Mouse (Mus musculus) embryonic facial prominence, embryonic 11.5 days (tissue): ENCODE data around the gene Coro2a. TPM values are rescaled to one million over a fixed set of nuclear protein-coding genes. Genes with fewer than 3 reads are reported as not detected.

Source experiments
- ATAC-seq: fragments of 200-750 bp; cut with Nextera tagmentation; replicated peaks from 2 replicates; pipeline ENCODE4 v1.8.0; 2017; ENCODE audit warnings: low read depth; ENCODE audit not compliant: insufficient number of reproducible peaks, low FRiP score, low TSS enrichment
- DNase-seq: peaks from one replicate; pipeline ENCODE4 v3.0.0-alpha.2; 2015; ENCODE audit warnings: low spot score
- H3K27ac ChIP-seq: fragments of 300-500 bp; sonication (generic); replicated peaks from 2 replicates; pipeline ENCODE4 v1.5.1; 2014; ENCODE audit warnings: mild to moderate bottlenecking, low read depth, low read length, control low read depth
- H3K27me3 ChIP-seq: fragments of 300-500 bp; sonication (generic); 2 replicates; pipeline ENCODE4 v1.6.1; 2014; ENCODE audit warnings: mild to moderate bottlenecking, low read length, moderate library complexity, mixed read lengths; ENCODE audit not compliant: control insufficient read depth, insufficient read depth
- H3K36me3 ChIP-seq: fragments of 300-500 bp; sonication (generic); replicated peaks from 2 replicates; pipeline ENCODE4 v1.6.1; 2014; ENCODE audit warnings: low read depth, mild to moderate bottlenecking, low read length, moderate library complexity, mixed read lengths; ENCODE audit not compliant: control insufficient read depth, insufficient read depth
- H3K4me1 ChIP-seq: fragments of 300-500 bp; sonication (generic); 2 replicates; pipeline ENCODE4 v1.6.1; 2014; ENCODE audit warnings: low read length, mixed read lengths; ENCODE audit not compliant: control insufficient read depth, insufficient read depth
- H3K4me2 ChIP-seq: fragments of 300-500 bp; sonication (generic); 2 replicates; pipeline ENCODE4 v1.6.1; 2014; ENCODE audit warnings: low read depth, mild to moderate bottlenecking, control low read depth, low read length, moderate library complexity
- H3K4me3 ChIP-seq: fragments of 300-500 bp; sonication (generic); 2 replicates; pipeline ENCODE4 v1.5.1; 2014; ENCODE audit warnings: low read depth, low read length, control low read depth
- H3K9ac ChIP-seq: fragments of 300-500 bp; sonication (generic); replicated peaks from 2 replicates; pipeline ENCODE4 v1.6.1; 2014; ENCODE audit warnings: mild to moderate bottlenecking, control low read depth, low read length
- H3K9me3 ChIP-seq: fragments of 300-500 bp; sonication (generic); replicated peaks from 2 replicates; pipeline ENCODE4 v1.6.1; 2016; ENCODE audit warnings: mild to moderate bottlenecking, low read length, inconsistent platforms, mixed read lengths; ENCODE audit not compliant: control insufficient read depth
- whole genome bisulfite sequencing: fragments of 180-500 bp; shearing (Covaris S2); extraction: QIAGEN DNeasy Blood & Tissue Kit; methylation state at CpG from one replicate; pipeline ENCODE4 v1.1.7; 2014; 5-methylcytosine and 5-hydroxymethylcytosine counted together
- polyA plus RNA-seq: library from polyadenylated mRNA; unstranded; fragments of >200 nt; fragmentation: Nextera tagmentation; extraction: Ambion mirVana; gene quantifications from 2 replicates; pipeline ENCODE4 v1.2.1, GENCODE M21; 2014

Coro2a gene
- polyA plus RNA-seq, 1 experiment from 2014 or later, result 6.0 TPM

DNA sequence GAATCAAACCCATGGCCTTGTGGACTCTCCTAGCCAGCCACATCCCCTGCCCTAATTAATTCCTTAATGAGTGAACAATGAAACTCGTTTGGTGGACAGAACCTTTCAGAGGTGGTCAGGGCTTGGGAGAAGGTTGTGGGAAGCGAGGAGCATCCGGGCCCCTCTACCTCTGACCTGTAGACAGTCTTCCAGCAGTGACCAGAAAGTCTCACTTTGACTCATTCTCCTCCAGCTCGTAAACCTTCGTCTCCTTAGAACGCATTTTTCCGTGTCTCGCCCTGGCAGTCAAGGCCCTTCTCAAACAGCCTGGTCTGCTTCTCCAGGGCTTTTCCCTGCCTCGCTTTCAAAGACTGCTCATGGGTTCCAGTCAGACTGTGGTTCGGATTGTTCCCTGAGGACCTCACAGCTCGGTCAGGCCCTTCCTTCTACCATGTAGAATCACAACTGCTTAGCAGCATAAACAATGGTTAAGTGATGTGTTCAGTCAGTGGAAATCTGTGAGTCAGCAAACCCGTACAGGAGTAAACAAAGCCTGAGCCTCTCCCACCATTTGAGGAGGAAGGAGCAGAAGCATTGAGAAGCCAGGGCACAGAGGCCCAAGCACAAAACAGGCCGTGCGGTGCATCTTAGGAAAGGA is 41.8 kb downstream of the Coro2a start:
- ATAC-seq (no peak), DNase-seq (no peak)
- no peaks in the 10 kb centered on the region for H3K9me3 ChIP-seq
- H3K27ac ChIP-seq, result no peak overlapping the region
- H3K36me3 ChIP-seq, result no peaks in the 10 kb centered on the region
- H3K4me2 ChIP-seq, result no peak overlapping the region
- H3K9ac ChIP-seq, result no peak overlapping the region
- H3K27me3 ChIP-seq, result no peaks in the 10 kb centered on the region
- H3K4me1 ChIP-seq, result no peaks in the 10 kb centered on the region
- no peak overlapping the region for H3K4me3 ChIP-seq
- 79% methylated on average over 14 of the region's 14 CpGs for WGBS

DNA sequence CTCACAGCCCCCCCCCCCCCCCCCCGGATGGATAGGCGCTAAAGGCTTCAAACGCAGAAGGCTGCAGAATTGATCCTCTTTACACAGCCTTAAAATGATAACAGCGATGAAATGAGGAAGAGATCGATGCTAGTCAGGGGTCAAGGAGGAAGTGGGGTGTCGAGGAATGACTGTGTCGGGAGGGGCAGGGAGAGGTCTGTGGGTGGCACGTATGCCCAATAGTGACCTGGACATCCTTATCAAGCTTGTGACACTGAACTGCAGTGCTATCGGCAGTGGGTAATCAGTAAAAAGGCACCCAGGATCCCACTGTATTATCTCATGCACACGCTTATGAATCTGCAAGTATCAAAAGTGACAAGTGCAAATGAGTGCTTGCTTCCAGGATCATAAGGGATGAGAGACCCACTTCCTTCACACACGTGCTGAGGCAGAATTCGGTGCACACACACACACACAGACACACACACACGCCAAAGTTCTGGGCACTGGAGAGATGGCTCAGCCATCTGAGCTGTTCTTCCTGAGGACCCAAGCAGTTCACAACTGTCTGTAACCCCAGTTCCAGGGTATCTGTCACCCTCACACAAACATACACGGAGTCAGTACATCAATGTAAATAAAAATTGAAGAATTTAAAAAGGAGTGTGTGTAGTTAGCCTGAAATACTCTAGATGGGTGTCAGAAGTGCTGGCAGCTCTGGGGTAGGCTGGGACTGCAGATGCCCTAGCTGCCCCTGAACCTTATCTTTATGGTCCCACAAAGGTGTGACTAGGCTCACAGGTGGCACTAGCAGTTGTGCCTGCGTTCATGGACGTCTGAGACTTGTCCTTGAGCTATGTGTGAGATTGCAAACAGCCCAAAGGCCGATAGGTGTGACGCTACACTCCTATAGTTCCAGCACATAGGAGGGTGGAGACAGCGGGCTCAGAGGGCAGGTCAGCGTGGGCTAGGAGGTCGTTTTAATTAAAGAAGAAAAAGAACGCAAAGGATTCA is 43.0 kb downstream of the Coro2a start:
- no peak for ATAC-seq
- 74% methylated on average over 22 of the region's 22 CpGs for WGBS
- no peaks in the 10 kb centered on the region for H3K27me3 ChIP-seq

DNA sequence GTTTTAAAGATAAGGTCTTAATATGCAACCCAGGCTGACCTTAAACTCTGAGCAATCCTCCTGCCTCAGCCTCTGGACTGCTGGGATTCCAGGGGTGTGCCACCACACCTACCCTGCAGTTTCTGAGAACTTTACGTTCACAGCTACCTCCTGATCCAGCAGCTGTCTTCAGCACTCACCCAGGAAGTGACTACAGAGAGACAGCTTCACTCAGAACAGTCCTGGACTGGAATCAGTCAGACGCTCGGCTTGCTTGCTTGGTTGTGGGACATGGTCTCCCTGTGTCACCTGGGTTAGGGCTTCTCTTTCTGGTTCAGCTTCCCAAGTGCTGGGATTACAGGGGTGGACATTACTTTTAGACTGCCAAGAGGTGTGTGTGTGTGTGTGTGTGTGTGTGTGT is 45.1 kb downstream of the Coro2a start:
- DNase-seq (no peak), ATAC-seq (no peak)
- H3K27me3 ChIP-seq, result no peaks in the 10 kb centered on the region
- WGBS, result 76% methylated on average over 3 of the region's 3 CpGs
- no peaks in the 10 kb centered on the region for H3K4me1 ChIP-seq
- no peaks in the 10 kb centered on the region for H3K36me3 ChIP-seq
- H3K4me2 ChIP-seq, result no peak overlapping the region
- no peaks in the 10 kb centered on the region for H3K9me3 ChIP-seq
- H3K27ac ChIP-seq, result no peak overlapping the region
- H3K4me3 ChIP-seq, result no peak overlapping the region
- no peak overlapping the region for H3K9ac ChIP-seq

More for the DNA sequence above, 43.0 kb downstream of the Coro2a start:
- H3K27ac ChIP-seq, result no peak overlapping the region
- H3K36me3 ChIP-seq, result no peaks in the 10 kb centered on the region
- H3K4me3 ChIP-seq, result no peak overlapping the region
- H3K9me3 ChIP-seq, result no peaks in the 10 kb centered on the region
- DNase-seq, result no peak
- H3K4me1 ChIP-seq, result no peaks in the 10 kb centered on the region
- H3K4me2 ChIP-seq, result no peak overlapping the region
- no peak overlapping the region for H3K9ac ChIP-seq

DNA sequence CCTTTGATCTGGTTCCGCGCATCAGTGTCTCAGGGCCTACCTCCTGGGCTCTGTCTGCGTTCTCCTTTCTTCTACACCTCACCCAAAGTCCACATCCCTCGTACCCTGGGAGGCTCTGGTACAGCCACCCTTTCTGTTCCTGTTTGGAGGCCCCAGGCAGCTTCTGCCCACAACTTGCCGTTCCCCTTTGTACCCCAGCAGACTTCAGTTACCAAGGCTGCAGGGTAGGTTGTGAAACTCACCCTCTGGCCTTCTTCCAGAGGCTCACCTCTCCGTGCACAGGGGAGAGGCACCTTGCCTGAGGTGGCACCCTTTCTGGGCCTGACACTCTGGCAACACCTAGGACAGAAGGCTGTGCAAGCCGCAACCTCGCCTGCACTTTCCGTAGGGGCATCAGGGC is 46.2 kb downstream of the Coro2a start:
- ATAC-seq (no peak), DNase-seq (no peak)
- Histone ChIP-seq H3K4me3 (no peak overlapping the region), H3K27ac (no peak overlapping the region), H3K27me3 (no peaks in the 10 kb centered on the region), H3K4me2 (no peak overlapping the region), H3K4me1 (no peaks in the 10 kb centered on the region), H3K9ac (no peak overlapping the region), H3K9me3 (no peaks in the 10 kb centered on the region), H3K36me3 (no peaks in the 10 kb centered on the region)
- 87% methylated on average over 9 of the region's 9 CpGs for WGBS

DNA sequence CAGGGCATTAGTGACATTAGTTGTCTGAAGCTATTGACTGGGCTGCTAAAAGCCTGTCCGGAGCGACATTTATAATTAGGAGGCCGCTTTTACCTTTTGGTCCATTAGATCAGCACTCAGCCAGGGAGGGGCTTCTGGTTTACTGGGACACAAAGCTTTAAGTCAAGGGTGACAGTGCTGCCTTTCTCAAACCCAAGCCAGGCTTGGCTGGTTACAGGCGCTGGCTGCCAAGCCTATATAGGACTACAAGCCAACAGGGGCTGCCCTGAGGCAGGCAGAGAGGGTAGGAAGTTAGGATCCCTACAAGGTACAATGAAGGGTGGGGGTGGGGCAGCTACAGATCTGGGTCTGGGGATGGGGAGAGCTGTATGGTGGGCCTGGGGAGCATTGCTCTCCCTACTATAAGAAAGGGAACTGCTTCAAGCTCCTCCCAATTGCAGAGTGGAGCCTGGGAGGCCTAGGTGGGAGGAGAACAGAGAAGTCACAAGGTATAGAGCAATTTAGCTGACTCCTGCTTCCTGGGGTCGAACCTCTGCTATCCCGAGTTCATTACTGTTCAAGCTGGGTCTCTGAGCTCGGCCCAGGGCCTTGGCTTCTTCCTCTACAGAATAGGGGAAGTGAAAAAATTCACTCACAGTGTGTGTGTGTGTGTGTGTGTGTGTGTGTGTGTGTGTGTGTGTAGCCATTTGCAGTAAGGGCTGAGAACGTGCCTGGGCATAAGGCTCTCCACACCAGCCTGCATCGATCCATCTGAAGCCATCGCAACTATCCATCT is 47.5 kb downstream of the Coro2a start:
- H3K9me3 ChIP-seq, result no peaks in the 10 kb centered on the region
- ATAC-seq (no peak), DNase-seq (no peak)
- H3K4me2 ChIP-seq, result no peak overlapping the region
- no peak overlapping the region for H3K27ac ChIP-seq
- H3K36me3 ChIP-seq, result no peaks in the 10 kb centered on the region
- no peaks in the 10 kb centered on the region for H3K4me1 ChIP-seq
- no peaks in the 10 kb centered on the region for H3K27me3 ChIP-seq
- no peak overlapping the region for H3K4me3 ChIP-seq
- WGBS, result 77% methylated on average over 10 of the region's 10 CpGs
- no peak overlapping the region for H3K9ac ChIP-seq

DNA sequence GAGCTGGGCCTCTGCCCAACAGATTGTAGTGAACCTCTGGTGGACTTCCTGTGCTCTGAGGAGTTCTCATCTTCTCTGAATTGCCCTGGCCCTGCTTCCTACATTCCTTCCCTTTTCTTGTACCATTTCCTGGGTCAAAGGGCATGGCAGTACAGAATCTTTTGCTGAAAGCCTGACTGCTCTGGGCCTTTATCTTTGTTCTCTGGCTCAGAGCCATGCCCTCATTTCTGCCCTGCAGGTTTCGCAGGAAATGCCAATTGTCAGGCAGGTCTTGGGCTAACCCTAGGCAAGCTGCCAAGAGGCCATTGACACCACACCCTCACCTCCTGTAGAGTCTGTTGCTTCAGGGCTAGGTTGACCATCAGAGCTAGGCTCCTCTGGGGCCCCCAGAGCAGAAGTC is 48.1 kb downstream of the Coro2a start:
- H3K9ac ChIP-seq, result no peak overlapping the region
- WGBS, result 54% methylated on average over 1 of the region's 1 CpGs
- no peaks in the 10 kb centered on the region for H3K9me3 ChIP-seq
- H3K27me3 ChIP-seq, result no peaks in the 10 kb centered on the region
- H3K4me2 ChIP-seq, result no peak overlapping the region
- DNase-seq (no peak), ATAC-seq (no peak)
- no peaks in the 10 kb centered on the region for H3K4me1 ChIP-seq
- no peak overlapping the region for H3K4me3 ChIP-seq
- H3K36me3 ChIP-seq, result no peaks in the 10 kb centered on the region
- no peak overlapping the region for H3K27ac ChIP-seq

DNA sequence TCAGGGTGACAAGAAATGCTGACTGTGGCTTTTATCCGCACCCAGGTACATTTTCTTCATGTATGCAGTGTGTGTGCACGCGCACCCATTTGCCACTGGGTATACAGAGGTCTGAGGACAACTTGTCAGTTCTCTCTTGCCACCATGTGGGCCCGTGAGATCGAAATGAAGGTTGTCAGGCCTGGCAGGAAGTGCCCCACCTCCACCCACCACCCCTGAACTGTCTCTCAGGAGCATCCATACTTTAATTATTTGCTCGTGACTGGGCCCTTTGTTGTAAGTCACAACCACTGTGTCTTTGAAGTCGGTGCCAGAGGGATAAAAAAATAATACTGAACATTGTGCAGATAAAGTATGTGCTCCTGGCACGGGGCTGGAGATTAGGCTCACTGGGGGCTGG is 51.6 kb downstream of the Coro2a start:
- no peaks in the 10 kb centered on the region for H3K27me3 ChIP-seq
- no peak overlapping the region for H3K4me3 ChIP-seq
- no peaks in the 10 kb centered on the region for H3K4me1 ChIP-seq
- no peak for ATAC-seq
- no peaks in the 10 kb centered on the region for H3K36me3 ChIP-seq
- no peaks in the 10 kb centered on the region for H3K9me3 ChIP-seq
- H3K27ac ChIP-seq, result no peak overlapping the region
- H3K9ac ChIP-seq, result no peak overlapping the region
- WGBS, result 53% methylated on average over 8 of the region's 8 CpGs
- H3K4me2 ChIP-seq, result no peak overlapping the region
- DNase-seq, result no peak
